Mouse (Mus musculus): ENCODE data around the gene Mreg. TPM values are rescaled to one million over a fixed set of nuclear protein-coding genes. Genes with fewer than 3 reads are reported as not detected.
"Not testable (repeated sequence)": the region's sequence is repeated elsewhere in the genome, so short reads cannot be mapped to it uniquely, and the experiment has no call there.

Mreg gene
- total RNA-seq (2022) = 1 to 10 TPM; 4.2 to 7.6 (median 5.8) TPM

GRCm38 (mm10) chr1:72211701-72212699 is at the start of gene Mreg:
Mreg (minus strand) TSS chr1:72212307.
- peak in 1 of 2 experiments; percentile 38 for DNase-seq (ENCODE audit: low spot score in 2 of 2)

GRCm38 (mm10) chr1:72256381-72257256 is 44.5 kb upstream of the Mreg start:
- DNase-seq (ENCODE audit: low spot score in 2 of 2) = no peak

GRCm38 (mm10) chr1:72255854-72256175 is 43.7 kb upstream of the Mreg start:
- DNase-seq (ENCODE audit: low spot score in 2 of 2) = no peak

GRCm38 (mm10) chr1:72255062-72255853 is 43.2 kb upstream of the Mreg start:
- peak; percentile 32 to 60 for DNase-seq (ENCODE audit: low spot score in 2 of 2)

GRCm38 (mm10) chr1:72254545-72255061 is 42.5 kb upstream of the Mreg start:
- DNase-seq (ENCODE audit: low spot score in 2 of 2) = peak; percentile 77 to 82

GRCm38 (mm10) chr1:72253881-72254491 is 41.9 kb upstream of the Mreg start:
- DNase-seq (ENCODE audit: low spot score in 2 of 2) = no peak

GRCm38 (mm10) chr1:72251806-72252205 is 39.7 kb upstream of the Mreg start:
- DNase-seq (ENCODE audit: low spot score in 2 of 2) = no peak

- not testable (repeated sequence) for DNase-seq (ENCODE audit: low spot score in 2 of 2)
Measured at GRCm38 (mm10) chr1:72248226-72248737, 36.2 kb upstream of the Mreg start.

- no peak for DNase-seq (ENCODE audit: low spot score in 2 of 2)
Measured at GRCm38 (mm10) chr1:72244317-72245036, 32.4 kb upstream of the Mreg start.

GRCm38 (mm10) chr1:72243656-72244316 is 31.7 kb upstream of the Mreg start:
- DNase-seq (ENCODE audit: low spot score in 2 of 2) = peak; percentile 93

- no peak for DNase-seq (ENCODE audit: low spot score in 2 of 2)
Measured at GRCm38 (mm10) chr1:72242581-72243143, 30.6 kb upstream of the Mreg start.

GRCm38 (mm10) chr1:72239113-72239512 is 27.0 kb upstream of the Mreg start:
- DNase-seq (ENCODE audit: low spot score in 2 of 2) = not testable (repeated sequence)

GRCm38 (mm10) chr1:72238016-72238580 is 26.0 kb upstream of the Mreg start:
- DNase-seq (ENCODE audit: low spot score in 2 of 2) = no peak

- peak; percentile 37 to 70 for DNase-seq (ENCODE audit: low spot score in 2 of 2)
Measured at GRCm38 (mm10) chr1:72237007-72237775, 25.1 kb upstream of the Mreg start.

- peak; percentile 60 to 65 for DNase-seq (ENCODE audit: low spot score in 2 of 2)
Measured at GRCm38 (mm10) chr1:72236363-72237006, 24.4 kb upstream of the Mreg start.

GRCm38 (mm10) chr1:72232592-72232991 is 20.5 kb upstream of the Mreg start:
- DNase-seq (ENCODE audit: low spot score in 2 of 2) = not testable (repeated sequence)

GRCm38 (mm10) chr1:72228974-72229373 is 16.9 kb upstream of the Mreg start:
- DNase-seq (ENCODE audit: low spot score in 2 of 2) = no peak
